Mouse (Mus musculus): Measurements from ENCODE around the gene Snx19. TPM values are rescaled to one million over a fixed set of nuclear protein-coding genes. Genes with fewer than 3 reads are reported as not detected.
A peak's percentile ranks its signal among the peaks of the same experiment; 100 is the strongest.

Snx19 gene
- polyA plus RNA-seq, 1 experiment from 2014 or later: 19.3 TPM

- H3K9ac ChIP-seq (ENCODE audit: low read length): no peak overlapping the region
- no peaks in the 10 kb centered on the region for H3K27me3 ChIP-seq (ENCODE audit: control insufficient read depth, insufficient read depth, low read length)
- no peak overlapping the region for H3K27ac ChIP-seq (replicated peaks in 1 of 2; ENCODE audit: control insufficient read depth in 1 of 2, insufficient read depth in 1 of 2, low read depth in 2 of 2, low read length in 2 of 2)
- peaks cover 0 to 10% of the 10 kb centered on the region in 2 experiments; a peak in 2 of 4 replicates for H3K4me1 ChIP-seq (ENCODE audit: control insufficient read depth in 2 of 2, insufficient read depth in 2 of 2, low read length in 2 of 2)
- no peak overlapping the region for H3K4me2 ChIP-seq (ENCODE audit: low read length)
- no peak for ATAC-seq (ENCODE audit: insufficient number of reproducible peaks, insufficient read depth, low FRiP score, low read depth)
- H3K4me3 ChIP-seq (ENCODE audit: control insufficient read depth in 1 of 2, insufficient read depth in 1 of 2, low read depth in 1 of 2, low read length in 2 of 2): no peak overlapping the region
- H3K9me3 ChIP-seq (ENCODE audit: control insufficient read depth, low read length): no peaks in the 10 kb centered on the region
- peaks cover 69% of the 10 kb centered on the region for H3K36me3 ChIP-seq (ENCODE audit: control insufficient read depth, insufficient read depth, low read length)
- 95% methylated on average over 4 of the region's 4 CpGs for WGBS
These were observed 7.0 kb downstream of the Snx19 start for GRCm38 (mm10) chr9:30433914-30434313.

GRCm38 (mm10) chr9:30435902-30436585 lies 9.1 kb downstream of the Snx19 start:
- no peak overlapping the region for H3K9ac ChIP-seq (ENCODE audit: low read length)
- H3K4me3 ChIP-seq (ENCODE audit: control insufficient read depth in 1 of 2, insufficient read depth in 1 of 2, low read depth in 1 of 2, low read length in 2 of 2): no peak overlapping the region
- no peak overlapping the region for H3K27ac ChIP-seq (replicated peaks in 1 of 2; ENCODE audit: control insufficient read depth in 1 of 2, insufficient read depth in 1 of 2, low read depth in 2 of 2, low read length in 2 of 2)
- no peaks in the 10 kb centered on the region for H3K27me3 ChIP-seq (ENCODE audit: control insufficient read depth, insufficient read depth, low read length)
- H3K4me1 ChIP-seq (ENCODE audit: control insufficient read depth in 2 of 2, insufficient read depth in 2 of 2, low read length in 2 of 2): no peaks in the 10 kb centered on the region
- H3K36me3 ChIP-seq (ENCODE audit: control insufficient read depth, insufficient read depth, low read length): peaks cover 84% of the 10 kb centered on the region
- WGBS: 90% methylated on average over 8 of the region's 8 CpGs
- H3K9me3 ChIP-seq (ENCODE audit: control insufficient read depth, low read length): no peaks in the 10 kb centered on the region
- no peak for ATAC-seq (ENCODE audit: insufficient number of reproducible peaks, insufficient read depth, low FRiP score, low read depth)
- H3K4me2 ChIP-seq (ENCODE audit: low read length): no peak overlapping the region

- H3K4me1 ChIP-seq (ENCODE audit: control insufficient read depth in 2 of 2, insufficient read depth in 2 of 2, low read length in 2 of 2): no peaks in the 10 kb centered on the region
- H3K9ac ChIP-seq (ENCODE audit: low read length): no peak overlapping the region
- H3K4me3 ChIP-seq (ENCODE audit: control insufficient read depth in 1 of 2, insufficient read depth in 1 of 2, low read depth in 1 of 2, low read length in 2 of 2): no peak overlapping the region
- no peaks in the 10 kb centered on the region for H3K27me3 ChIP-seq (ENCODE audit: control insufficient read depth, insufficient read depth, low read length)
- ATAC-seq (ENCODE audit: insufficient number of reproducible peaks, insufficient read depth, low FRiP score, low read depth): no peak
- no peak overlapping the region for H3K4me2 ChIP-seq (ENCODE audit: low read length)
- peaks cover 92% of the 10 kb centered on the region for H3K36me3 ChIP-seq (ENCODE audit: control insufficient read depth, insufficient read depth, low read length)
- 49% methylated on average over 3 of the region's 3 CpGs for WGBS
- no peak overlapping the region for H3K27ac ChIP-seq (replicated peaks in 1 of 2; ENCODE audit: control insufficient read depth in 1 of 2, insufficient read depth in 1 of 2, low read depth in 2 of 2, low read length in 2 of 2)
- no peaks in the 10 kb centered on the region for H3K9me3 ChIP-seq (ENCODE audit: control insufficient read depth, low read length)
These were observed 11.6 kb downstream of the Snx19 start for GRCm38 (mm10) chr9:30438505-30438904.

GRCm38 (mm10) chr9:30441761-30442160 lies 14.9 kb downstream of the Snx19 start:
- no peak overlapping the region for H3K4me2 ChIP-seq (ENCODE audit: low read length)
- no peak overlapping the region for H3K27ac ChIP-seq (replicated peaks in 1 of 2; ENCODE audit: control insufficient read depth in 1 of 2, insufficient read depth in 1 of 2, low read depth in 2 of 2, low read length in 2 of 2)
- ATAC-seq (ENCODE audit: insufficient number of reproducible peaks, insufficient read depth, low FRiP score, low read depth): no peak
- peaks cover 87% of the 10 kb centered on the region for H3K36me3 ChIP-seq (ENCODE audit: control insufficient read depth, insufficient read depth, low read length)
- H3K9ac ChIP-seq (ENCODE audit: low read length): no peak overlapping the region
- H3K27me3 ChIP-seq (ENCODE audit: control insufficient read depth, insufficient read depth, low read length): no peaks in the 10 kb centered on the region
- no peaks in the 10 kb centered on the region for H3K9me3 ChIP-seq (ENCODE audit: control insufficient read depth, low read length)
- H3K4me1 ChIP-seq (ENCODE audit: control insufficient read depth in 2 of 2, insufficient read depth in 2 of 2, low read length in 2 of 2): peaks cover 10 to 18% of the 10 kb centered on the region in 2 experiments
- no peak overlapping the region for H3K4me3 ChIP-seq (ENCODE audit: control insufficient read depth in 1 of 2, insufficient read depth in 1 of 2, low read depth in 1 of 2, low read length in 2 of 2)
- 88% methylated on average over 2 of the region's 2 CpGs for WGBS

- Histone ChIP-seq H3K4me1 (ENCODE audit: control insufficient read depth in 2 of 2, insufficient read depth in 2 of 2, low read length in 2 of 2) (peaks cover 10 to 18% of the 10 kb centered on the region in 2 experiments), H3K27ac (replicated peaks in 1 of 2; ENCODE audit: control insufficient read depth in 1 of 2, insufficient read depth in 1 of 2, low read depth in 2 of 2, low read length in 2 of 2) (peak overlapping the region; percentile 74 to 89), H3K36me3 (ENCODE audit: control insufficient read depth, insufficient read depth, low read length) (peaks cover 82% of the 10 kb centered on the region), H3K9ac (ENCODE audit: low read length) (peak overlapping the region; percentile 50), H3K4me3 (ENCODE audit: control insufficient read depth in 1 of 2, insufficient read depth in 1 of 2, low read depth in 1 of 2, low read length in 2 of 2) (no peak overlapping the region), H3K4me2 (ENCODE audit: low read length) (peak overlapping the region; percentile 29; the same call in 1 of the 2 replicates), H3K27me3 (ENCODE audit: control insufficient read depth, insufficient read depth, low read length) (no peaks in the 10 kb centered on the region), H3K9me3 (ENCODE audit: control insufficient read depth, low read length) (no peaks in the 10 kb centered on the region)
- WGBS: 46% methylated on average over 14 of the region's 14 CpGs
- ATAC-seq (ENCODE audit: insufficient number of reproducible peaks, insufficient read depth, low FRiP score, low read depth): peak; percentile 87
These were observed 18.6 kb downstream of the Snx19 start for GRCm38 (mm10) chr9:30445232-30446085.

- Histone ChIP-seq H3K9me3 (ENCODE audit: control insufficient read depth, low read length) (no peaks in the 10 kb centered on the region), H3K36me3 (ENCODE audit: control insufficient read depth, insufficient read depth, low read length) (peaks cover 82% of the 10 kb centered on the region), H3K27me3 (ENCODE audit: control insufficient read depth, insufficient read depth, low read length) (no peaks in the 10 kb centered on the region), H3K4me1 (ENCODE audit: control insufficient read depth in 2 of 2, insufficient read depth in 2 of 2, low read length in 2 of 2) (peaks cover 10 to 18% of the 10 kb centered on the region in 2 experiments), H3K27ac (replicated peaks in 1 of 2; ENCODE audit: control insufficient read depth in 1 of 2, insufficient read depth in 1 of 2, low read depth in 2 of 2, low read length in 2 of 2) (peak overlapping the region; percentile 74 to 89), H3K9ac (ENCODE audit: low read length) (no peak overlapping the region), H3K4me3 (ENCODE audit: control insufficient read depth in 1 of 2, insufficient read depth in 1 of 2, low read depth in 1 of 2, low read length in 2 of 2) (no peak overlapping the region), H3K4me2 (ENCODE audit: low read length) (0 out of 2 replicates have a peak overlapping the region, but pooled peaks have one; percentile 29)
- WGBS: 92% methylated on average over 1 of the region's 1 CpGs
- no peak for ATAC-seq (ENCODE audit: insufficient number of reproducible peaks, insufficient read depth, low FRiP score, low read depth)
These were observed 19.2 kb downstream of the Snx19 start for GRCm38 (mm10) chr9:30446126-30446525.

- Histone ChIP-seq H3K4me2 (ENCODE audit: low read length) (no peak overlapping the region), H3K36me3 (ENCODE audit: control insufficient read depth, insufficient read depth, low read length) (peaks cover 80% of the 10 kb centered on the region), H3K27ac (replicated peaks in 1 of 2; ENCODE audit: control insufficient read depth in 1 of 2, insufficient read depth in 1 of 2, low read depth in 2 of 2, low read length in 2 of 2) (no peak overlapping the region), H3K4me3 (ENCODE audit: control insufficient read depth in 1 of 2, insufficient read depth in 1 of 2, low read depth in 1 of 2, low read length in 2 of 2) (no peak overlapping the region), H3K4me1 (ENCODE audit: control insufficient read depth in 2 of 2, insufficient read depth in 2 of 2, low read length in 2 of 2) (peaks cover 10 to 18% of the 10 kb centered on the region in 2 experiments), H3K9ac (ENCODE audit: low read length) (no peak overlapping the region), H3K9me3 (ENCODE audit: control insufficient read depth, low read length) (no peaks in the 10 kb centered on the region), H3K27me3 (ENCODE audit: control insufficient read depth, insufficient read depth, low read length) (no peaks in the 10 kb centered on the region)
- 44% methylated on average over 4 of the region's 4 CpGs for WGBS
- no peak for ATAC-seq (ENCODE audit: insufficient number of reproducible peaks, insufficient read depth, low FRiP score, low read depth)
These were observed 21.6 kb downstream of the Snx19 start for GRCm38 (mm10) chr9:30448459-30448858.

Data from heart, embryonic 14.5 days (tissue).